Mouse (Mus musculus): ENCODE data around the gene Yju2.

DNA sequence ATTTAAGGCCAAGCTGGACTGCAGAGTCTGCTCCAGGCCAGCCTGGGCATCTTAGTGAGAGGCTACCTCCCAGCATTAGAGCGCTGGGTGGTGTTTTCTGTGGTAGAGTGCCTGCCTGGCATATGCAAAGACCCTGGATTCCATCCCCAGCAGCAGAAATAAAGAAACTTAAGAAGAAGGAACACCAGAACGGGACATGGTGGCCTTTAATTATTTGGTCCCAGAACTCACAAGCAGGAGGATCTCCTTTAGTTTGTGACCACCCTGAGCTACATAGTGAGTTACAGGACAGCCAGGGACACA lies 364 bp upstream of the Yju2 start:
- TF ChIP-seq POLR2A (IDR thresholded peaks at IDR 0.05; ENCODE audit: borderline replicate concordance, low read depth, low read length) (no peak), CTCF (IDR thresholded peaks at IDR 0.05; ENCODE audit: low read depth, low read length) (no peak)

Data from bone marrow macrophage, adult 2 months (primary cell).